Comparison of ENCODE assay signal across 9 mouse cellular contexts in the genomic region with DNA sequence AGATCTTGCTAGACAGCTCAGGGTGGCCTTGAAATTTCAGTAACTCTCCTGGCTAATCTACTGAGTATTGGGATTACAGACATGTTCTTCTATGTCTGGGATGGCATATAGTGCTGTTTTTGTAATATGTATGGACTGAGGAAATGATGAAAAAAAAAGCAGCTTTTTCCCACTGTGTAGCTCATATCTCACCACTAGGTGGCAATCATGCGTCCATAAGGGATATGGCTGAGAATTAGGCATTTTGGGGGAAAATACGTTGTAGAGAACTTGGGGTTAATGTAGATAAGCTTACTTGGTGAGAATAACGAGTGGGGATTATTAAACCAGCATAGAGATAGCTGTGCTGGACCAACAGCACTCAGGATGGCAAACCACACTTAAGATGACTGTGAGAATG. TPM values are rescaled to one million over a fixed set of nuclear protein-coding genes. Genes with fewer than 3 reads are reported as not detected.
DNase-seq lines count a peak whose midpoint lies in the region; ATAC-seq lines count a peak whose summit lies in the region.
"Had no signal": no experiment of that assay in that cellular context is flagged by ENCODE, and none has a peak within 500 bp of the region (broad histone marks: within the 10 kb centered on the region; RNA-seq: fewer than 3 reads in every experiment).

No protein-coding gene starts in this region.

- DNase-seq in cerebellum, postnatal 10 days = peak; percentile 34 to 57
- no peak for DNase-seq in cerebellum, adult 11 months
- peak; percentile 23 to 27 for DNase-seq in left cerebral cortex, postnatal 14 days (ENCODE audit: low spot score in 2 of 2)
- DNase-seq in left cerebral cortex, adult 8-10 months (ENCODE audit: low spot score in 2 of 2) = no peak
- DNase-seq in adipocyte (ENCODE audit: low spot score) = peak; percentile 9
- DNase-seq in frontal cortex, postnatal 25 days (ENCODE audit: low spot score in 2 of 2) = no peak
- DNase-seq in ovary, postnatal 14 days (ENCODE audit: low spot score) = no peak

- intact Hi-C loops in left cerebral cortex, postnatal 14 days (cut with DNase I) = loop anchor here (5.0 to 10.0 kb wide), 2 partner anchors 210 to 628 kb away; a partner anchor contains a TSS

- ATAC-seq in megakaryocyte, adult 5-6 weeks (ENCODE audit: poor library complexity, severe bottlenecking) = peak; percentile 67
- ATAC-seq: midbrain, embryonic 15.5 days had no signal

RNA-seq across cellular contexts. Expression of a gene that starts 19.9 kb away (rescaled TPM):
- total RNA-seq in left cerebral cortex, postnatal 14 days (2021) = 10 to 100 TPM; 20.6 to 21.1 TPM
- 10 to 100 TPM; 24.3 to 27.3 (median 26.7) TPM for total RNA-seq in left cerebral cortex, adult 8-10 months (2022)
- 20.4 and 21.3 TPM in 2 replicates for total RNA-seq in megakaryocyte, adult 5-6 weeks (2015)
- total RNA-seq in megakaryocyte, adult 5-6 weeks (2017) = 28.0 and 29.7 TPM in 2 replicates

Comparison
In these comparisons a context has a peak if more than half of its experiments do, and no peak if none do; other contexts are left out.
1. DNase-seq: peak in cerebellum, postnatal 10 days (2 of 2), left cerebral cortex, postnatal 14 days (2 of 2) and adipocyte (single experiment); none in cerebellum, adult 11 months (single experiment), left cerebral cortex, adult 8-10 months (0 of 2), frontal cortex, postnatal 25 days (0 of 2) and ovary, postnatal 14 days (single experiment).